Mouse (Mus musculus) heart, postnatal 14 days (tissue): ENCODE data around the gene Arhgef3. TPM values are rescaled to one million over a fixed set of nuclear protein-coding genes. Genes with fewer than 3 reads are reported as not detected.
A peak's percentile ranks its signal among the peaks of the same experiment; 100 is the strongest.
"Not testable (repeated sequence)": the region's sequence is repeated elsewhere in the genome, so short reads cannot be mapped to it uniquely, and the experiment has no call there.

Source experiments
- DNase-seq, 2 experiments: peaks; one replicate each; pipeline ENCODE4 v3.0.0; 2021 to 2022
- intact Hi-C: fragments of 180-260 bp; cut with DNase I; formaldehyde crosslinking; loops from one replicate; pipeline ENCODE4 v1.15.1; 2025
- total RNA-seq, 2 experiments: library from RNA; stranded (reverse); gene quantifications; 2 replicates each; pipeline ENCODE4 v1.2.3; 2021

The Arhgef3 gene
- total RNA-seq, 2 experiments from 2014 or later, result 30.6 to 32.1 TPM

DNA sequence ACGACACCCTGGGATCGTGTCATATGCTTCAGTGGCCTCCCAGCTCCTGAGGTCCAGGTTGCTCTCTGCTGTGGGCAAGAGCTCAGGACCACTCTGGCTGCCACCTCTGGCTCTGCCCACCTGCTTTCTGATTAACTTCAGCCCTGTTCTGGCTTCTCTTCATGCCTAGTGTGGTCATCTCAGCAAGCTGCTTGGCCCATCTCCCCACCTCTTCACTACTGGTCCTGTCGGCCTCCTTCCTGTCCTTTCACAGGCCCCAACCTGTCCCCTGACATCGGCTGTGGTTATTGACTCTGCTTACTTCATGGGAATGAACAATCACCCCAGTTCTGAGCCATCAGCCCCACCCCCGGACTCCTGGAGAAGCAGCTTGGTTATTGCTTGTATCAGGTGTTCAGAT lies 128.9 kb downstream of the Arhgef3 start:
- intact Hi-C loops, result no loop called here
- DNase-seq, result no peak

DNA sequence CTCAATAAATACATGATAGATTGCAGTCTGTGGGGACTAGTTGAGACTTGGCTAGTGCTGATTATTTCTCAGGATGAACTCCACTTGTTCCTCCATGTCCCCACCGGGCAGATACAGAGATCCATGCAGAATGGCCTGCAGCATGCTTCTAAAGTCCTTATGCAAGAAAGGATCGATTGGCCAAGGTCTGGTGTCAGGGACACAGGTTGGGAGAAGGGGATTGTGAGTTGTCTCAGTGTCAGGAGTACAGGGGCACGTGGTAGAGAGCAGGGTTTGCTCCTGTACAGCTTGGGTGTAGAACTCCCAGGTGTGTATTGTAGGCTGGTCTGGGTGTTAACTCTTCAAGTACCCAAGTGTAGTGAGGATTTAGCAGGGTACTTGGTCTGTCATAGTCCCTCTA lies 130.2 kb downstream of the Arhgef3 start:
- no peak for DNase-seq
- intact Hi-C loops, result no loop called here

DNA sequence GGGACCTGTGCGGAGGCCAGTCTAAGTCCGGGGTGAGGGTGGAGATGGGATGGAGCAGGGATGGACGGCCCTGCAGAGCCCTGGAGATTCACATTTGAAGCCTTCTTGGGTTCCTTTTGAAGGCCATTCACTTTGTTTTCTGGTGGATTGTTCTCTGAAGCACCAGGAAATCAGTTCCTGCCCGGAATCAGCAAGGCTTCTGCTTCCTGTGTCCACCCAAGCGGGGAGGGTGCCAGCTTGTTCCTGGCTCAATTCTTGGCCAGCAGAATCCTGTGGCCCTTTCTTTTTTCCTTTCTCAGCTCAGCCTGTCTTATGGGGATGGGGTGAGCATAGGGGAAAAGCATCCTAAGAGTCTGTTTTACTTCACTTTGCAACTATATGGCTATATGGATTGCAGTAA lies 131.7 kb downstream of the Arhgef3 start:
- intact Hi-C loops, result no loop called here
- DNase-seq, result peak in 1 of 2 experiments; percentile 41

DNA sequence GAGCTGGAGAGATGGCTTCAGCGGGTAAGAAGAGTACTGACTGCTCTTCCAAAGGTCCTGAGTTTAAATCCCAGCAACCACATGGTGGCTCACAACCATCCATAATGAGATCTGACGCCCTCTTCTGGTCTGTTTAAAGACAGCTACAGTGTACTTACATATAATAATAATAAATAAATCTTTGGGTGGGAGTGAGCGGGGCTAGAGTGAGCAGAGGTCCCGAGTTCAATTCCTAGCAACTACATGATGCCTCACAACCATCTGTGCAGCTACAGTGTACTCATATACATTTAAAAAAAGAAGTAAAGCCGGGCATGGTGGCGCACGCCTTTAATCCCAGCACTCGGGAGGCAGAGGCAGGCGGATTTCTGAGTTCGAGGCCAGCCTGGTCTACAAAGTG lies 132.2 kb downstream of the Arhgef3 start:
- intact Hi-C loops, DNase-seq: not testable (repeated sequence)

DNA sequence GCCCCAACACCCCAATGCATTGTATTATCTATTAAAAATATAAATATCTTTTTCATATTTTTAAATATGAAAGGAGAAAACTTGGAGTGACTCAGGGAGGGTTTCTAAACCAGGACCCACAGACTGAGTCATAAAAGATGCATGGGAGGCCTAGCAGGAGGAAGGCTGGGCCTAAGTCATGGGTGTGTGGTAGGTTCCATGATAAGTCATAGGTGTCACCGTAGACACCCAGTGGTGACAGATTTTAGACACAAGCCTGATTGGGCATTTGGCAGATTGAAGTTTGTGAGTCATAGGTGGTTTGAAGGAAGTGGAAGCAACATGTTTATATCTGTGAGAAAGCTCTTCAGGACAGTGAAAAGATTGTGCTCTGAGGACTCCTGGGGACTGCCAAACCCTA lies 134.4 kb downstream of the Arhgef3 start:
- intact Hi-C loops, result no loop called here
- no peak for DNase-seq

DNA sequence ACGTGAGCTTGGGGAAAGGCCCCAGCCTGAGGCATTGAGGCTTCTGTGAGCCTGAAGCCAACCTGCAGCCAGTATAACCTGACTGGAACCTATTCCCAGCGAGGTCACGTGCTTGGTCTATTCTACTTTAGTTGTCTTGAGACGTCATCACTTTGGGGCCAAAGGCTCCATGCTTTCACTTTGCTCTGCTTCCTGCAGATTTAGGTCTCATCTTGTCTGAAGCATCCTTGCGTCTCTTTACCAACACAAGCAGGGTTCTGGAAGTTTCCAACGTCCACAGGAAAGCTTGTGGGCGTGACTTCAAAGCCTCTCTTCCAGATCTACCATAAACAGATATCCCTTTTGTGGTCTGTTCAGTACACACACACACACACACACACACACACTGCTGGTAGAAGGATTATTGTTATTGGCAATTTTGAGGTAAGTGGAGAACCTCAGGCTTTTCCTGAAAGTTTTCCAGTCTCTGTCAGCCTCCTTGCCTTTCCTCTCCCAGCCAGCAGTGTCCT lies 135.6 kb downstream of the Arhgef3 start:
- intact Hi-C loops, result loop anchor here (5.0 kb wide), 1 partner anchor 77 kb away; no protein-coding TSS in a partner anchor
- no peak for DNase-seq

DNA sequence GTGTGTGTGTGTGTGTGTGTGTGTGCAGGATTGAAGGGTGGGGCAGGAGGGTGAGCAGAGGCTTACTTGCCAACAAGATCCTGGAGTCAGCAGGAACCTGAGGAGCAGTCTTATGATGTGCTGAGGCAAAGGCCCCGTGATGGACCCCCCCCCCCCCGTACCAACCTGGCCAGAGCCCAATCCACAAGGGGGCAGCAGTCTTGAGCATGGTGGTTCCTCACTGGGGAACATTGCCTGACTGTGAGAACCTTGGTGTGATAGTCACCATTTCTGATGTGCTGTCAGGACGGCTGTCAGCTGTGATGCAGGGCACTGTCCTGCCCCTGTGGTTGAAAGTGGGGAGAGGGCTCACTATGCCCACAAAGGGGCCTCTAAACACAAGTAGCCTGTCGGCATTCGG lies 138.7 kb downstream of the Arhgef3 start:
- no peak for DNase-seq
- intact Hi-C loops, result loop anchor here (5.0 kb wide), 1 partner anchor 74 kb away; no protein-coding TSS in a partner anchor

DNA sequence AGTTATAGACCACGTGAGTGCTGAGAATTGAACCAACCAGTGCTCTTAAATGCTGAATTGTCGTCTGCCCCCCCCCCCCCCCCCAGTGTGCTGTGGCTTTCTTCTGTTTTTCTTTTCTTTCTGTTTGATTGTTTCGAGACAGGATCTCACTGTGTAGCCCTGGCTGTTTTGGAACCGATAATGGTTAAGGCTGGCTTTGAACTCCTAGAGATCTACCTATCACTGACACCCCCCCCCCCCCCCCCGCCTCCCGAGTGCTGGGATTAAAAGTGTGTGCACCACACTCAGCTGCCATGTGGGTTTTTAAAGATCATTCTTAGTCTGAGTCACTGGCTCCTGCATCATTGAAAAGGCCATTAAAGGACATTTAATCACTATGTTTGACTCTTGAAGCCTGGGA lies 147.7 kb downstream of the Arhgef3 start:
- no peak for DNase-seq
- intact Hi-C loops, result no loop called here

DNA sequence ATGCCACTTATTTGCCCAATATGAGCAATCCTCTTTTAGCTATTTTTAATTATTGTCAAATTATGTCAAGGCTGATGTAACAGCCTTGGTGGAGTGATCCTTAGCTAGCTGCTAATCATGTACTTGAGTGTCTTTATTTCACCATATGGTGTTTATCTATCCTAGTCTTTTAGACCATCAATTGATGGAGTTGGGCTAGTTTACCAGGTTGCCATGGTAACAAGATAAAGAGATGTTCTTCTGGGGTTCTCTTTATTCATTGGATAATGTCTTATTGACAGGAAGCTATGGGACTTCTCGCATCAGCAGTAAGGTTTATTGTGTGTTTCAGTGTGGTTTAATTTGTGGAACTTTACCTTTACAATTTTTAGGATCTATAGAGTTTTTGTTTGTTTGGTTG lies 151.9 kb downstream of the Arhgef3 start:
- no peak for DNase-seq
- intact Hi-C loops, result no loop called here

DNA sequence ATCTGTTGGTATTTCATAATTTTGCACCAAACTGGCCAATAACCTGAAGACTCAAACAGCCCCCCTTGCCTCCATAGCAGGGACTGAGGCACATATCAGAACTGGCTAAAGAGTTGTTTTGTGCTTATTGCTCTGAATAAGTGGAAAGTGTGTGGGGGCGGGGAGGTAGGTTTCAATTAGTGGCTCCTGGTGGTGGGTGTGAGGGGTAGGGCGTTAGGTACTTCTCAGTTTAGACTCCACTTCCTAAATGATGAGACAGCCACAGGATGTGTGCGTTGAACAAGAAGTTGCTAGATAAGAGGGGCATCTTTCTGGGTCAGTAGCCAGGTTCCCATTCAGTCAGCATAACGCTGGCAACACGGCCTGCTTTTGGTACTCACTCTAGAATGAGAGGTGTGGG lies 153.4 kb downstream of the Arhgef3 start:
- intact Hi-C loops, result no loop called here
- DNase-seq, result no peak

DNA sequence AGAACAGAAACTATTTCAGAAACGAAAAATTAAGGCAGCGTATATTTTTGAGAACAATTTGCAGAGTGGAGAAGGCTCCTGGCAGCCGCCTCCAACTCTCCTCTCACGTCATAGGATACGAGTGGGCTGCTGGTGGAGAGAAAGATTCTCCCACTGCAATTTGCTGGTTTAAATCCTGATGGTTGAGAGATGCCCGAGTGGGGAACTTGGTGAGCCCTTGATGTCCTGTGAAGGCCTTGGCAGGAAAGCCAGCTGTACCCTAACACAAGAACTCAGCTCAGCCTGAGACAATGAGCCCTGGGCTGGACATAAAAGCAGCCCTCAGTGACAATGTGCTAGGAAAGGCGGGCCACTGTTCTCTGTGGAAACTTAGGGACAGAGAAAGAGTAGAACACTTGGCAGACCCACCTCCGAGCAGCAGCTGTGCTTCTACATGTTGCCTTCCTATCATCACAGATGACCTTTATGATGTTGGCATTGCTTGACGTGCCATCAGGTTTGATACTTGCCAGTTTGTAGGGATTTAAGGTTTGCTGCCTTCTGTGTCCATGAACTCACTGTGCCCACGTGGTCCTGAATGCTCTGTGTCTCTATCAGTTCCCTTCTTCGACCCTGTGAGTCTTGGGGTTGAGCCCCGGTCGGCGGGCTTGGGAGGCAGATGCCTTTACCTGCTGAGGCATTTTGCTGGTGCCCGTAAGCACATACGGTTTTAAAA lies 154.4 kb downstream of the Arhgef3 start:
- DNase-seq, result no peak
- intact Hi-C loops, result no loop called here

DNA sequence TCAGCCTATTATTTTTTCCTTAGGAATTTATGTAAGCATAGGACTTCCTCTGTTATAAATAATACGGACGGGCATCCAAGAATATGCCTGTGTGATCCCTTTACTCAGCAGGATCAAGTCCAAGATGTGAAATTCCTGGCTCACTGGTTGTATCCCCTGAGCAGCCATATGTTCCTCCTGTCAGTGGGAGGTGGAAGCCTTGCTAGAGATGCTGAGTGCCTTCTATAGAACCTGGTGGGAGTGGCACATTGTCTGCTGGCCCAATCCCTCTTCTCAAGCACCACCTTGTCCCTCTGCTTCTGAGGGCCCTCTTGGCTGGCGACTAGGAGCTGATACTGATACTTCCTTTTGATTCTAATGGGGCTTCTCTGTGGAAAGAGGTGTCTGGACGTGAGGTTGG lies 155.1 kb downstream of the Arhgef3 start:
- DNase-seq, result no peak
- intact Hi-C loops, result no loop called here

DNA sequence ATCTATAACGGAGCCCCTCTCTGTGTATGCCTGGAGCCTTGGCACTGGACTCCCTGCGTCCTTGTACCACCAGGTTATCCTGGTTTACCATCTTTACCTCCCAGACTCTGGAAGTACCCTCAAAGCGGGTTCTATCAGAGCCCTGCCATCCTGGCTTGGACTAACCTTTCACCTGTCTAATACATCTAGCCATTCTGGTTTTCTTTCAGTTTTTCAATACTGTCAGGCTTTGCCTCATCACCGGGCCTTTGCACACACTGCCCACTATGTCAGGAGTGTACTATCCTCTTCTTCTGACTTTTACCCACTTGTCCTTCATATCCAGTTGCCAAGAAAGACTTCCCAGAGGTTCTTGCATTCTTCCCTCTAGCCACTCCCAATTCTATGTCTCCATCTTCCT lies 155.8 kb downstream of the Arhgef3 start:
- intact Hi-C loops, result no loop called here
- no peak for DNase-seq

DNA sequence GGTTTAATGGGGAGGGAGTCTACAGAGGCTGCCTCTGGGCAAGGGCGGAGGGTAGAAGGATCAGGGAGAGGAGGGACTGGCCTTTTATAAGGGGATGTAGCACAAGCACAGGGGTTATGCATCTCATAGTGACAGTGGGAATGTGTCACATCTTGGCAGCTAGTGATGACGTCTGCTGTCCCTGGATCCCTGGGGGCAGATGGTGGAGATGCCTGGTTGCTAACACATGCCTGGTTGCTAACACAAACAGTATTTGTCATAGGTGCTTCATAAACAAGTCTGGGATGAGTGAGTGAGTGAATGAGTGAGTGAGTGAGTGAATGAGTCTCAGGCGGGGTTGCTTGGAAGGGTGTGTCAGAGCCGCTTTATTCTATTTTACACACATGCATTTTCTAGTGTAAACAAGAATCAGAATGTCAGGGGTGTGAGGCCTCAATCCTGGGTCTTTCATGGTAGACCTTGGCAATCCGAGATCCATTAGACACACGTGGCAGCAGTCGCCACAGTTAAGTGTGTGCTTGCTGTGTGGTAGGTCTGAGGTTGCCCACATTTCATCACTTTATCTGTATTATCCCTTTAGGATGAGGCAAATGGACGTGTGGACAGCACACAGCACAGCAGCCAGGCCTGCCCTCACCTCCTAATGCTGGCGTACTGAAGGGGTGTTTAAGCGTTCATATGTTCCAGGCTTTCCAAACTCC lies 156.8 kb downstream of the Arhgef3 start:
- DNase-seq, result no peak
- intact Hi-C loops, result no loop called here

DNA sequence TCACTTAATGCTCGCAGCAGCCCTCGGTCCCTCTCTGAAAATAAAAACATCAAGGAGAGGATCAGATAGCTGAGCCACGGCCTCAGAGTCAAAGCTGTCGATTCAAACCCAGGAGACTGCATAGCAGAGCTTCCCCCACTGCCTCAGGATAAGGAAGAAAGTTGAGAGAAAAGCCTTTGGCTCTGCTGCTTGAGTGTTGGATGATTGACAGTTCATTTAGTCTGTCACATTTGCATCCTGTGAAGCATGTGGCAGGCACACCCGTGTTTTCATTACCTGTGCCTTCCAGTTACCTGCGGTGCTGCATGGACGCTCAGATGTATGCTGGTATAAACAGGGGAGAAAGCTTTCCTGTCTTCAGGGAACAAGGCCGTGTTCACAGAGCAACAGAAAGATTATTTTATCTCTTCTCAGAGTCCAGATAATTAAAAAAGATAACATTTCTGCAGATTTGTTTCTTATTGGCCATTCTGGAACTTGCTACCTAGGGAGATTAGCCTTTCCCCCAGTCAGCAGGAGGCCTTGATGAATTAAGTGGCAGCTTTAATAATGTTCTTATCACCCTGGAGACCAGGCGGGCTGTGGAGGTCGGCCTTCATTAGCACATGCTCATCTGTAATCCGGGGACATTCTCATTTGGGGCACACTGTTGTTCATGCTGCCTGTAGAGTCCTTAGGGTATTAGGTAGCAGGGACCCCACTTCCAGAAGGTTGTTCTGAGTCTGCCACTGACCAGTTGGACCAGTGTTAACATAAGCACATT lies 157.6 kb downstream of the Arhgef3 start:
- intact Hi-C loops, result no loop called here
- no peak for DNase-seq

DNA sequence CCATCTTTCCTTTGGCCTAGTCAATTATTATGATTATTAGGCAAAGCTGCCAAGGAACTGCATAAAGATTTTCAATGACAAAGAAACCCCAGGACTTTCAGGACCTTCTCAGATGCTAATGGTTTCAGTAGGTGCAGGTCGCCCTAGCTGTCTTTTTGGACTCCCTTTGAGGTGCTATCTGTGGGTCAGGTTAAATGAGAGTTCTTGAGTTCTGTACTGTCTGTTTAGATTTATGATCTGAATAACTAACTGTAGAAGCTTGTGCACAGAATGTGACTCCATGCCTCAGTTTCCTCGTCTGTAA lies 158.1 kb downstream of the Arhgef3 start:
- no peak for DNase-seq
- intact Hi-C loops, result no loop called here

DNA sequence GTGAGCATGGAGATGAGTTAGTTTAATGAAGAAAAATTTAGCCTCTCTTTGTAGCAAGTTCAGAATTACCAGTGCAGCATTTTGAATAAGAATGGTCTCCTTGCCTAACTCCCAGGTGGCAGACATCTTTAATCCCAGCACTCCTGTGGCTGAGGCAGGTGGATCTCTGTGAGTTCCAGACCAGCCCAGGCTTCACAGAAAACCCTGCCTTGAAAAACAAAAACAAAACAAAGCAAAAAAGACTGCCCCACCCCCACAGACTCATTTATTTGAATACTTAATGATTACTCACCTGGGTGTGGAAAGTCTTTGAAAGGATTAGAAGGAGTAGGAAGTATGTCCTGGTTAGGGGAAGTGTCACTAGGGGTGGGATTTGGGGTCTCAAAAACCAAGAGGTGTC lies 158.5 kb downstream of the Arhgef3 start:
- DNase-seq, result no peak
- intact Hi-C loops, result no loop called here

DNA sequence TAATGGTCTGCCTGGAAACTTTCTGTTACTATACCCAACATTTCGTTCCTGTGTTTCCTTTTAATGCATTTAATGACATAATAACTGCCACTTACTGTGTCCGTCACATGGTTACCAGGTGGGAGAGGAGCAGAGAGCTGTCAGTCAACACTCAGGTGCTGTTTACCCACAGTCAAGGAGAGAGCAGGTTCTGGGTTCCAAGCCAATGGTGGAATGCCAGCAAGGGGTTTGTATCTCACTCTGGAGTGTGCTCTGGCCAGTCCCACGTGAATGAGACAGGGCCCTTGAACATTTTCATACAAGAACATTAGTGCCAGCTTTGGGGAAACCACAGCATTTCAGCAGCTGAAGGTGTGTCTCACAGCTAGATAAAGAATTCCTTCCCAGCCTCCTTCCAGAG lies 162.6 kb downstream of the Arhgef3 start:
- intact Hi-C loops, result no loop called here
- no peak for DNase-seq

DNA sequence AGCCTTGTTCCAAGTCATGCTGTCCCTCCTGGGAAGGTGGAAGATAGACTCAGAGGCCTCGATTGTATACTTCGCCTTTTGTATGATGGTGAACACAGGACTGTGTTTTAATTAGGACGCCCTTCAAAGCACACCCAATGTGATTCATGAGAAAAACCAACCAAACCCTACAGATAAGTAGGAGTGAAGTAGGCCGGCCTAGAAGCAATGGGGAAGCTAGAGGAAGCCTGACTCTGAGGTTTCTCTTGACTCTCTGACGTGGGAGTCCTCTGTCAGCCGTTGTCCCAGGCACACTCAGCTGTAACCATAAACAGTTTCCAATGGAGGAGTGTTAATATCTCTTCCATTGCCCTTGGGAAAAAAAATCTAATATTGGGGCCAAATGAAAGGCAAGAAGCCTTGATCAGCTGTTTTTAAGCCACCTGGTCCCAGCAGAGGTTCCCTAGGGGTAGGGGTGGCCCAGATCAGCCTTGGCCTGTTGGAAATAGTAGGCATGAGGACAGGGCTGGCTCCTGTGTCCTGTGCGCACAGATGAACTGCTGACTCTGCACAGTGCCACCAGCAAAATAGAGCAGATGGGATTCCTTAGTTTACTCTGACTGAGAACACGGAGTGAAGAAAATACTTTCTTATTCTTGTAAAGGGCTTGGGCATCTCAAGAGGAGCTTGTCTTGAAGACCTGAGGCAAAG lies 165.6 kb downstream of the Arhgef3 start:
- intact Hi-C loops, result no loop called here
- no peak for DNase-seq

DNA sequence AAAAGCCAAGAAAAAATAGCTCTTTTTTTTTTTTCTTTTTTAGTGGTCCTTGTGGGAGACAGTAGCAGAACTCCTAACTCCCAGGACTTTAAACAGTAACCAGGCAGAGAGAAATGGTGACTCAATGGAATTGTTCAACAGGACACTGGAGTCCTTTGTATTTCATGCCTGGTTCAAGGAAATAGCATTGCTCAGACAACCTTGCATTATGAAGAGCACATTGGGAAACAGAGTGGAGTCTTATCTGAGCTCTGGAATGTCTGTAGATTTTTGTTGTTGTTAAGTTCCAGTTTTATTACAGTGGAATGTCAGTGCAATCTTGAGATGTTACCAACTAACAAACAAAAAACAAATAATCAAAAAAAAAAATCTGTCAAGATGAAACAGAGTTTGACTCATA lies 169.3 kb downstream of the Arhgef3 start:
- intact Hi-C loops, result no loop called here
- DNase-seq, result no peak

DNA sequence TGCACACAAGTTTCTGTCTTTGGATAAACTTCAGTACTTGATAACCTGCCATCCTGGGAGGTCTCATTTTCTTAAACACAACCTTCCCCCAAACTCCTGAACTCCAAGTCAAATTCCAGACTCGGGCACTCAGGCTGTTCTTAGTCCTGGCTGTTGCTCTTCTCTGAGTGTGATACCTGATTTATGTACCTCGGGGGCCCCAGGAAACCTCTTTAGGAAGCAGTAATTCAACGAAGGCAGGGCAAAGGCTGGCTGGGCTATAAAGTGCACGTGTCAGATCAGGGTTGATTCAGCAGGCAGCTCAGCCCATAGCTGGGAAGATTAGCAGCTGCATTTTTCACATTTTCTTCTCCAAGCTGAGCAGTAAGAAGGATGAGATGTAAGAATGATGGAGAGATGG lies 171.5 kb downstream of the Arhgef3 start:
- no peak for DNase-seq
- intact Hi-C loops, result no loop called here
